Mouse (Mus musculus) kidney, postnatal 4 days (tissue): Measurements from ENCODE around the gene Ergic2.
A peak's percentile ranks its signal among the peaks of the same experiment; 100 is the strongest.
"Not testable (repeated sequence)": the region's sequence is repeated elsewhere in the genome, so short reads cannot be mapped to it uniquely, and the experiment has no call there.

Experiments
- DNase-seq, 2 experiments: peaks; one replicate each; pipeline ENCODE4 v3.0.0; 2021; ENCODE audit warnings: mixed read lengths in 2 of 2

The Ergic2 gene

DNA sequence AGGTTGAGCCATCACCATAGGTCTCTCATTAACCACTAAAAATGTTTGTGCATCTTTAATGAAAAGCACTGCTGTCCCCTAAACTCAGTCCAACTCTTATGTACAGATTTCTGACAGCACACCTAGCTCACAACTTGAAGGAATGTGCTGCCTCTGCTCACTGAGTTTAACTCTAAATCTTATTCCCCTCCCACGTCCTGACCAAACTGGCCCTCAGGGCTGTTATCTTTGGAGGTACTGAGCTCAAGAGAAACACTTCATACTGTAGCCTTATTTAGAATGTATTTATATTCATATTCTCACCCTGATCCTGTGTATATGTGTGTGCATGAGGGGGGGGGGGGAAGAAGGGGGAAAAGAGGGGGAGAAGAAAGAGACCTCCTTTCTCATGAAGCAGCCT is 4.7 kb downstream of the Ergic2 start:
- no peak for DNase-seq

DNA sequence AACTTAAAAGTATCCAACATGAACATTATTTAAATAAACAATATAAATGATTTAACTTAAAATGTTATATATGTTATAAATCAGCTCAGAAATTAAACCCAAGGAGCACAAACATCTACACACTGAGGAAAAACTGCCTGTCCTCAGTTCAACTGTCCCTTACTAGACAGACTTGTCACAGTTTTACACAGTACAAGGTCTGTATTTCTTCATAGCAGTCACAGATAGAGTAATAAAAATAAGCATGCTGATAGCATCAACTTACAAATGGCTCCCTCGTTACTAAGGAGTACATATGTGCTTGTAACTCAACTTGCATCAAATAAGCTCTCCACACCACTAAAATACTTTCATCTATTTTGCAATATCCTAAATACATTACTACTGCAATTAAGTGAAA is 7.0 kb downstream of the Ergic2 start:
- no peak for DNase-seq

DNA sequence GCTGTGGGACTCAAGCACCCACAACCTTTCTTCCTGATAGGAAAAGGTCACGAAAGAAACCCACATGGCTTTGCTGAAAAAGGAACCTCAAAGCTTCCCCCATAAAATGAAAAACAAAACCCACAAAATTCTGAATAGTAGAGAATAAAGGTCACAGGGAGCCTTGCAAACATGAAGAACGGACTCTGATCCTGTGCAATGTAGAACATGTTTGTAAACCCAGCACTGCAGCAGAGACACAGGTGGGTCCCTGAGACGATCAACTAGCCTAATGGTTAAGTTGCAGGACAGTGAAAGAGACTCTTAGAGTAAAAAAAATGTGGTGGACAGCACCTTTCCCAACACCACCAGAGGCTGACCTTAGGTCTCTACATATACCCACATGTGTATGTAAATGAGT is 12.4 kb downstream of the Ergic2 start:
- DNase-seq = no peak

DNA sequence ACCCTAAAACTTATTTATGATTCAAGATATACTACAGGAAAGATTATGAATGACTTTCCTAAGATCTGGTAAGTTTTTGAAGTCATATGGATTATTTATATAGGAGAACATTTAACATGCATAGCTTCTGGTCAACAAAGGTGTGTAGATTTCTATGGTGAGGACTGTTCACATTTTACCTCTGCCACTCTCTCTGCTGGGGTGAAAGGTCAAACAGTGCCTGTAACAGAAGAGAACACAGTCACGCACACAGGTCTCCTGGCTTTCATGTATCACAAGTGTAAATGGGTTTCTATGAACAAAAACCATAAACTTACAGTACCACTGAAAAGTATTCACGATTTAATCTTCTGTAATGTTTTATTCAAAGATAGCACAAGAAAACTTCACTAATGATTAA is 13.0 kb downstream of the Ergic2 start:
- no peak for DNase-seq

DNA sequence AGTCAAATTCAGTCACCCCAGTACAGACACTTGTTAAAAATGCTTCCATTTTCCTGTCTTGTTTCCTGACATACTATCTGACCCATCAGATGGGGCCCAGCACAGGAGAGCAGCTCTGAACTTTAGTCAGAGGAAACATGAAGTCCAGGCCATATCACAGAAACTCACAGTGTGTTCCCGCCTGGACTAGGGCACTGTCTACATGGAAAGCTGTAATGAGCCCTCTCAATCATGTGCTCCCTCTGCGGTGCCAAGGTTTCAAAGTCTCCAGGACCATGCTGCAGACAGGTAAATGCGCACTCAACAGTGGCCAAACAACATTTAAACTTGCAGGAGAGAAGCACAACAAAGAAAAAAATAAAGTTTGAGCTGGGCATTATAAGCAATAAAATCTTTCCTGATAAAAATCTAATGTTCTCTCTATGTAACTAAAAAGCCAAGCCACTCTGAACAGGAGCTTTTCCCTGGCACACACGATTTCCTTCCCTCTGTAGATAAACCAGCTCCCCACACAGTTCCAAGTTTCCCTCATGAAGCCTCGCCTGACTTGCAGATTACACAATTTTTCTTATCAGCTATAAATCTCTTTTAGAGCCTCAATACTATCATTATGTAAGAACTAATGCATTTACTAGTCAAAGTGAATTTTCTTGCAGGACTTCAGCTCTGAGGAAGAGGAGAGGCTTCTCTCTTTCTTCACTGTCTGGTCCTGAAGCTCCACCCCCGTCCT is 18.0 kb downstream of the Ergic2 start:
- DNase-seq = no peak

DNA sequence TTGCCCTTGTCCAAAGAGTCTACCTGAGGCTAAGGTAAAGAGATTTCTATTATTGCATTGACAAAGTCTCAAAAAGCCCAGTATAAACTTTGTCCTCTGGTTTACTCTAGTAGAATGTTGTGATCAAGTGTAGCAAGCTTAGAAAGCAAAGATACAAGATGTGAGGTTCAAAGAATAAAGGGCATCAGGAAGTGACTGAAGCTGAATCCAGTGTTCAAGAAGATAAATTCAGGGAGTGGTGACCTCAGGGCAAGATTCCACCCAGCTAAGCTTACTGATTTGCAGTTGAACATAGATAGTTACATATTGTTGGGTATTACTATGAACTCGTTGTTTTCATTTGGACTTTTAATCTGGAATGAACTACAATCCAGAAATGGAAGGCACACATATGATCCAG is 26.5 kb downstream of the Ergic2 start:
- DNase-seq = no peak

DNA sequence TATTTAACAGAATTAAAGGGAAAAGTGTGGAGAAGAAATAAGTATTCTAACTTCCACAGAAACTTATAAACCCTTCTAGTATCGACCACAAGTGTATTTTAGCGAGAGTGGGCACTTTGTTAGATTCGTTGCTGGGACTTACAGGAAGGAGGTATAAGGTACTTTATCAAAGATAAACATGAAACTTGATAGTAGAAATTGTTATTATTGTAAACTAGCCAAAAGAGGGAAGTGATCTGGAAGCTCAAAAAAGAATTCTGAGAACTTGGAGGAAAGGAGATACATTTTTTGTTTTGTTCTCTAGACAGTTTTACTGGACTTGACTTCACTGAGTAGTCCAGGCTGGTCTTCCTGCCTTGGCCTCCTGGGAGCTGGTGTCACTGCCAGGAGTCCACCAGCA is 39.3 kb downstream of the Ergic2 start:
- peak in 1 of 2 experiments; percentile 14 for DNase-seq

DNA sequence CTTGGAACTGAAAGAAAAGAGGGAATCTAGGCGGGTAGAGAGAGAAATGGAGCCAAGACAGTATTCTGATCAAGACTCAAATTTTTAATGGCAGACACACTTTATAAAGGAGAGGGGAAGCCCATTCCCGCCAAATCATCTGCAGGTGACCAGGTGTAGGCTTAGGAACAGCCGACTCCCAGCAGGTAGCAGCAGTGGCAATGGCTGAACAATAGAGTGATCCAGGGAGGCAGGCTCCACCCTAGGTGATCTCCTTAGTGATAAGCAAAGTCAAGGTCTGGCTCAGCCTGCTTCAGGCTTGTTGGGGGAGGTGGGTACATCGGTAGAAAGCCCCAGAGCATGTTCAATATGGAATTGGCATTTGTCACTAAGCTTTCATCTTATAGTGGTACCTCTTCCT is 59.9 kb downstream of the Ergic2 start:
- DNase-seq = not testable (repeated sequence)

DNA sequence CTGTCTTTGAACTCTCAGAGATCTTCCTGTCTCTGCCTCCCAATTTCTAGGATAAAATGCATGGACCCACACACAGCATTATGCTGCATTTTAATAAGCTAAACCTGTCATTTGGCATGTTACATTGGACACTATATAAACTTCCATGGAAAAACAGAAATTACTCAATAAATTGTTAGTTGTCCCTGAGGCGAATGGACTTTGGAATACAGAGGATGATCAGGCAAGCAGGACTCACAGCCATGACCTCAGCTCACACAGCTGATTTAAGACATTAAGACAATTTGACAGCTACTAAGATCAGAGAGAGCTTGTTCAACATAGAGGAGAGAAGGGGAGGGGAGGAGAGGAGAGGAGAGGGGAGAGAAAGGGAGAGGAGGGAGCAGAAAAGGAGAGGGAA is 69.8 kb downstream of the Ergic2 start:
- no peak for DNase-seq

DNA sequence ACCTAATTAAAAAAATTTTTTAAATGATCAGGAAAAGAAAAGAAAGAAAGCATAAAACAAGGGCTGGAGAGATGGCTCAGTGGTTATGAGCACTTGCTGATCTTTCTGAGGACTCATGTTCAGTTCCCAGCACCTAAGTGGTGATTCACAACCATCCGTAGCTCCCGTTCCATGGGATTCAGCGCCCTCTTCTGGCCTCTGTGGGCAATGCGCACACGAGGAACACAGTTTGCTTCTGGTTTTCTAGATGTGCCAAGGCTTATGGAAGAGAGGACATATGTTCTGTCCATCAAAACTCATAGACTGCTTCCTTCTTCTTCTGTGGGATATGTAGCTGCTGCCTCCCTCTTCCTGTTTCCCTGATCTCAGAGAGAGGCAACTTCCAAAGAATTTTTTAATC is 70.3 kb downstream of the Ergic2 start:
- no peak for DNase-seq

DNA sequence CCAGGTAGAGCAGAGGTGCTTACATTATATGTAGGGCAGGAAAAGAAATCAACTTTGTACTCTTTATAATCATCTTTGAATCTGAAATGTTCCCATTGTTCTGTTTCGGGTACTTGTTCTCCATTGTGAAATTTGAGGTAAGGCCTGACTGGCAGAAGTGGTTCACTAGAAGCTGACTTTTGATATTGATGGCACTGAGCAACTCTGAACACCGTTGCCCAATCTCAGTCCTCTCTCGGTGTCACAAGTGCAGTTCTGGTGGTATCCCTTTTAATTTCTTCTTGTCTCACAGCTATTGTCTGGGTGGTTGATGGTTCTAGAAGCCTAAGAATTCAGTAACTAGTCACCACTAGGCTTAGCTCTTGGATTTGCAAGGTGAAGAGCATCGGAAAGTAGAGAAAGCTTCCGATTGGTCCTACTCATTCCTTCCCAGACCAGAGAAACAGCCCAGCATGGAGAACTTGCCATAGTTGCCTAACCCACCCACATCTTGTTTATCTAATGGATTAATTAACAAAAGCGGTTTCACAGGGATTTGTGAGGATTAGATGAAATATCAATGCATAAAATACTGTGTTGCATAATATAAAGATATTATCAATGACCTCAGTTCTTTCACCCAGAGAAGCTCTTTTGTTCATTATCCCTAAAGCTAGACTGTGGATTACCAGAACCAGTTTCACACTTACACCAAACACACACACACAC is 72.7 kb downstream of the Ergic2 start:
- no peak for DNase-seq

DNA sequence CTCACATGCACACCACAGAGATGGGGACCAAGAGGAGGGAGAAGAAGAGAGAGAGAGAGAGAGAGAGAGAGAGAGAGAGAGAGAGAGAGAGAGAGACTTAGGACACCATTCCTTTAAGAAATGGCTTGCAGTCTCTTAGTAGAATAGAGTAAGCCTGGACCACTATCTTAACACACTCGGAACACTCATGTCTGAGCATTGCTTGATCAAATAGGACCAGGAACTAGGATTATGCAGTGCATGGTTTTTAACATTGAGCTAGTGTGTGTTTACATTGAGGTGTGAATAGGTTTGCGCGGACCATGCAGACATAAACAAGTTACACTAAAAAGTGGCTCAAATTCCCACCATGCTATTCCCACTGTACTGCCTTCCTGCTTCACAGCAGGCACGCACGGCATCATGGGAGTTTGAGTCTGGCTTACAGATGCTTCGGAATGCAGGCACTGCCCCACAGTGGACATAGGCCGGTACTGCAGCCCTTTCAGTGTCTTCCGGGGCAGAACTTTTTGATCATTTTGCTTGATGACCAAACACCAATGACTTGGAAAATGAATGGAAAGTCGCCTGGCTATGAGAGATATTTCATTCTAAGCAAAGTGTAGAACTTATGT is 76.3 kb downstream of the Ergic2 start:
- peak; percentile 90 to 92 for DNase-seq

DNA sequence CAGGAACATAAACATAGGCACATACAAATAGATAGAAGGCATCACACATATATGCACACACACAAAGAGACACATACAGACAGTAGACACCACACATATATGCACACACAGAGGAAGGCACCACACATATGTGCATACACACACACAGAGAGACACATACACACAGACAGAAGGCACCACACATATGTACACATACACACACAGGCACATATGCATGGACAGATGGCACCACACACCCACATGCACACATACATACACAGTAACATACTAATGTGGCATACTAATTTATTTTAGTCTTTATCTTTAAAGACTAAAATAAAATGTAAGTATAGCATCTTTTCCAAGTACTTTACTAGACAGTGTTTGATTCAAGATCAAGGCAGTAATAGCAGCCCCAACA is 78.6 kb downstream of the Ergic2 start:
- DNase-seq = no peak

DNA sequence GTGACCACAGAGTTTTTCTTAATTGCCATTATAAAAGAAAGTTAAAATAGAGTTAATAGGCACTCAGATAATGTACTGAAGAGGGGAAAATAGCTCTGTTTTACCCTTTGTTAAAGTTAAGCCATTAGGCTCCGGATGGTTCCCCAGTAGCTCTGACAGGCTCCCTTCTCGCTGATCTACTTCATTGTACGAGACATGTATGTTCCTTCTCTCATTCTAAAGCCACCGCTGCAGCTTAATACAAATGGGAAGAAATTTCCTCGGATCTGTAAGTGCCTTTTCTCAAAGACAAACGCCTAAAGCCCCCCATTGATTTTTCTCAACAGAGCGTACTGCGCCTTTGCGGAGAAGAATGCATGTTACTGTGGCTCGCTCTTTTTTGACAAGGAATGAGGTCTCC is 79.9 kb downstream of the Ergic2 start:
- no peak for DNase-seq
